ENCODE assay signal across 12 mouse cellular contexts in genomic region chr8:12931426-12931825, GRCm38 (mm10). TPM values are rescaled to one million over a fixed set of nuclear protein-coding genes. Genes with fewer than 3 reads are reported as not detected.
DNase-seq lines count a peak whose midpoint lies in the region; ATAC-seq and TF ChIP-seq lines count a peak whose summit lies in the region.
"Had no signal": no experiment of that assay in that cellular context is flagged by ENCODE, and none has a peak within 500 bp of the region (broad histone marks: within the 10 kb centered on the region; RNA-seq: fewer than 3 reads in every experiment).

No protein-coding gene starts in this region.

- DNase-seq in kidney, adult 2 months = no peak
- no peak for DNase-seq in kidney, postnatal 14 days
- DNase-seq in embryo, embryonic 10 days (ENCODE audit: low spot score) = peak; percentile 45
- DNase-seq in B cell, adult 2 months = no peak
- no peak for DNase-seq in adrenal gland, postnatal 4 days (ENCODE audit: low spot score in 2 of 2)
- no peak for DNase-seq in gastrocnemius, adult 18-20 months (ENCODE audit: low spot score)
- DNase-seq: adrenal gland, adult 8-10 months; layer of hippocampus, adult 9-11 months; liver, postnatal 0 days had no signal

- no peak for ATAC-seq in hindbrain, embryonic 15.5 days (ENCODE audit: low FRiP score, low read depth)
- ATAC-seq in megakaryocyte, adult 5-6 weeks (ENCODE audit: poor library complexity, severe bottlenecking) = peak; percentile 41; the same call in 1 of the 2 replicates
- ATAC-seq: liver, postnatal 0 days had no signal

- peak overlapping the region; percentile 32; the same call in 1 of the 2 replicates for H3K27ac ChIP-seq in kidney, adult 2 months (ENCODE audit: insufficient read depth, low read depth, low read length)
- H3K27ac ChIP-seq in hindbrain, embryonic 15.5 days (replicated peaks) = 0 out of 2 replicates have a peak overlapping the region, but pooled peaks have one; percentile 2

- H3K4me1 ChIP-seq in kidney, adult 2 months (ENCODE audit: control insufficient read depth, insufficient read depth, low read length) = peaks cover 7% of the 10 kb centered on the region; the same call in 1 of the 2 replicates
- peaks cover 52% of the 10 kb centered on the region for H3K4me1 ChIP-seq in hindbrain, embryonic 15.5 days (replicated peaks)

- no peaks in the 10 kb centered on the region for H3K9me3 ChIP-seq in hindbrain, embryonic 15.5 days

- TF ChIP-seq POLR2A in kidney, adult 2 months (IDR thresholded peaks at IDR 0.05; ENCODE audit: low read depth, low read length) = no peak

- no peak overlapping the region for H3K4me2 ChIP-seq in hindbrain, embryonic 15.5 days
- H3K4me2 ChIP-seq: heart, embryonic 11.5 days had no signal

- H3K4me3 ChIP-seq in kidney, adult 2 months (ENCODE audit: insufficient read depth, low read depth, low read length) = peak overlapping the region; percentile 16; the same call in 1 of the 2 replicates
- no peak overlapping the region for H3K4me3 ChIP-seq in hindbrain, embryonic 15.5 days

- no peak overlapping the region; the same call in 1 of the 2 replicates for H3K9ac ChIP-seq in hindbrain, embryonic 15.5 days
- H3K9ac ChIP-seq: liver, postnatal 0 days had no signal

- 36% methylated on average over 11 of the region's 11 CpGs for WGBS in kidney, adult 2 months
- 53% methylated on average over 11 of the region's 11 CpGs for WGBS in hindbrain, embryonic 15.5 days

- TF ChIP-seq CTCF in kidney, adult 2 months (conservative IDR thresholded peaks at IDR 0.05; ENCODE audit: insufficient read depth, insufficient read length, low read depth, low read length) = no peak

- H3K36me3 ChIP-seq in kidney, adult 2 months (ENCODE audit: control insufficient read depth, insufficient read depth, low read length) = no peaks in the 10 kb centered on the region
- no peaks in the 10 kb centered on the region for H3K36me3 ChIP-seq in hindbrain, embryonic 15.5 days

- no peaks in the 10 kb centered on the region for H3K27me3 ChIP-seq in kidney, adult 2 months (replicated peaks; ENCODE audit: control insufficient read depth, insufficient read depth, low read length)
- H3K27me3 ChIP-seq in hindbrain, embryonic 15.5 days = no peaks in the 10 kb centered on the region

RNA-seq across cellular contexts. Expression of gene Mcf2l, which starts 57.8 kb away (rescaled TPM):
- 15.1 and 16.6 TPM in 2 replicates for polyA plus RNA-seq in kidney, adult 2 months (2012; rRNA removed)
- 146 and 155 TPM in 2 replicates for polyA plus RNA-seq in hindbrain, embryonic 15.5 days (2015; fragmentation: Nextera tagmentation; extraction: Ambion mirVana)
- 7.2 and 10.1 TPM in 2 replicates for total RNA-seq in megakaryocyte, adult 5-6 weeks (2015)
- 26.4 and 32.3 TPM in 2 replicates for total RNA-seq in megakaryocyte, adult 5-6 weeks (2017)
- total RNA-seq in adrenal gland, postnatal 4 days (2021) = 10 to 100 TPM; 37.7 to 49.5 TPM
- total RNA-seq in gastrocnemius, adult 18-20 months (2021) = 10 to 100 TPM; 21.3 to 32.8 TPM
